Mouse (Mus musculus) left cerebral cortex, adult 6 months (tissue): ENCODE measurements around the gene Pmp22. TPM values are rescaled to one million over a fixed set of nuclear protein-coding genes. Genes with fewer than 3 reads are reported as not detected.

ENCODE experiments used
- long read RNA-seq, 2 experiments: library from polyadenylated mRNA; unstranded; transcript quantifications; one replicate each; pipeline ENCODE4 v2.0.0; 2019 to 2020
- polyA plus RNA-seq: library from polyadenylated mRNA; unstranded; fragments of <200 nt; fragmentation: Nextera tagmentation; gene quantifications from 2 replicates; pipeline ENCODE4 v1.2.3, GENCODE M21; 2021

Pmp22 gene
- polyA plus RNA-seq: 55.1 and 55.4 TPM in 2 replicates
- long read RNA-seq, experiment 1, transcript Pmp22-203 (5 exons, 723 nt): minor isoform, 11 of 176 reads
- long read RNA-seq, experiment 1, transcript Pmp22-202 (4 exons, 733 nt): major isoform, 73 of 176 reads
- long read RNA-seq, experiment 1, transcript Pmp22-201 (5 exons, 1,800 nt): minor isoform, 71 of 176 reads
- long read RNA-seq, experiment 1, partial matches to known transcripts: 3 of 176 reads
- long read RNA-seq, experiment 1, other reads (novel, unspliced or antisense): 18 of 176 reads
- long read RNA-seq, experiment 2, transcript Pmp22-202 (4 exons, 733 nt): major isoform, 32 of 73 reads
- long read RNA-seq, experiment 2, transcript Pmp22-201 (5 exons, 1,800 nt): minor isoform, 22 of 73 reads
- long read RNA-seq, experiment 2, partial matches to known transcripts: 12 of 73 reads
- long read RNA-seq, experiment 2, other reads (novel, unspliced or antisense): 4 of 73 reads

GRCm38 (mm10) chr11:63128784-63129183 is at the start of gene Pmp22:
TSS of gene Pmp22 (plus strand) at chr11:63128982.

Other genes starting within 250 kb of the Pmp22 start
- 50.1 and 52.4 TPM in 2 replicates for gene Tvp23b, start 249.5 kb upstream of the Pmp22 start, polyA plus RNA-seq
- gene Cdrt4, start 177.8 kb upstream of the Pmp22 start, polyA plus RNA-seq: not detected in 2 replicates
- gene Tekt3, start 67.3 kb upstream of the Pmp22 start, polyA plus RNA-seq: not detected in 2 replicates